Mouse (Mus musculus): ENCODE measurements around the gene Ctsg.
"Not testable (repeated sequence)": the region's sequence is repeated elsewhere in the genome, so short reads cannot be mapped to it uniquely, and the experiment has no call there.

Gene Ctsg

GRCm38 (mm10) chr14:56102386-56102785 is at the start of gene Ctsg:
Ctsg (minus strand) TSS chr14:56102574.
- DNase-seq, result no peak

- DNase-seq, result not testable (repeated sequence)
Measured at GRCm38 (mm10) chr14:56133675-56134074, 31.3 kb upstream of the Ctsg start.

GRCm38 (mm10) chr14:56132508-56132907 is 30.1 kb upstream of the Ctsg start, which contains the start of gene Gzmd:
Gzmd (minus strand) TSS chr14:56132608.
- DNase-seq, result not testable (repeated sequence)

- no peak for DNase-seq
Measured at GRCm38 (mm10) chr14:56128341-56128740, 26.0 kb upstream of the Ctsg start.

- no peak for DNase-seq
Measured at GRCm38 (mm10) chr14:56123516-56123915, 21.1 kb upstream of the Ctsg start.

GRCm38 (mm10) chr14:56120525-56120924 is 18.2 kb upstream of the Ctsg start, which contains the start of gene Gzme:
Gzme (minus strand) TSS chr14:56120625.
- no peak for DNase-seq

GRCm38 (mm10) chr14:56115531-56116310 is 13.3 kb upstream of the Ctsg start:
- not testable (repeated sequence) for DNase-seq

- DNase-seq, result no peak
Measured at GRCm38 (mm10) chr14:56105447-56106180, 3.2 kb upstream of the Ctsg start.

GRCm38 (mm10) chr14:56105016-56105415 is 2.6 kb upstream of the Ctsg start:
- DNase-seq, result no peak

- DNase-seq, result no peak
Measured at GRCm38 (mm10) chr14:56103452-56103851, 1.1 kb upstream of the Ctsg start.

- DNase-seq, result no peak
Measured at GRCm38 (mm10) chr14:56098940-56099339, 3.4 kb downstream of the Ctsg start.

GRCm38 (mm10) chr14:56097597-56097996 is 4.8 kb downstream of the Ctsg start:
- DNase-seq, result no peak

GRCm38 (mm10) chr14:56093353-56093752 is 9.0 kb downstream of the Ctsg start:
- DNase-seq, result no peak

GRCm38 (mm10) chr14:56086711-56087110 is 15.7 kb downstream of the Ctsg start:
- DNase-seq, result no peak

- no peak for DNase-seq
Measured at GRCm38 (mm10) chr14:56085167-56085566, 17.2 kb downstream of the Ctsg start, which contains the start of gene Mcpt8. Mcpt8 (minus strand) TSS chr14:56085273.

- no peak for DNase-seq
Measured at GRCm38 (mm10) chr14:56082016-56082415, 20.4 kb downstream of the Ctsg start.

- DNase-seq, result not testable (repeated sequence)
Measured at GRCm38 (mm10) chr14:56062213-56062612, 40.2 kb downstream of the Ctsg start, which contains the start of gene Mcpt4. Mcpt4 (minus strand) TSS chr14:56062313.

GRCm38 (mm10) chr14:56057722-56058121 is 44.7 kb downstream of the Ctsg start:
- DNase-seq, result no peak

- no peak for DNase-seq
Measured at GRCm38 (mm10) chr14:56055408-56055807, 47.0 kb downstream of the Ctsg start.

Data from embryo, embryonic 11 days (tissue).